Mouse (Mus musculus): ENCODE results near the gene Prdm11. TPM values are rescaled to one million over a fixed set of nuclear protein-coding genes. Genes with fewer than 3 reads are reported as not detected.

Prdm11 gene
- total RNA-seq, 2 experiments from 2014 or later = 59.3 to 65.4 TPM

DNA sequence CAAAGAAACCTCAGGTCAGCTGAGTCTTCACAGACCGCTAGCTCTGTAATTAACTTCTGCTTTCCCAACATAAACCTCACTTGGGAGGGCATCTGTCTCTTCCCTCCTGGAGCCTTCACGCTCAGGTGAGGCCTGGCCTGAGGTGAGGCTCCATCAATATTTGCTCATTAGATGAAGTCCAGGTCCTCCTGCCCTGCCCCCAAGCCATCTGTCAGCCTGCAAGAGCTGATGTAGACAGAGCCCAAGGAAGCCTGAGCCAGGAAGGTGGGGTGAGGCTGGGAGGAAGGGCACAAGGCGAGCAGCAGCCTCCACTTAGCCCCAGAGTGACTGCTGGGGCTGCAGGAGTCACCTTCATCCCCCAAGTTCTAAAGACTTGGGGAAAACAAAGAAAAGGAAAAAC is 110.5 kb downstream of the Prdm11 start:
- no peak for DNase-seq (ENCODE audit: low spot score in 2 of 2)

DNA sequence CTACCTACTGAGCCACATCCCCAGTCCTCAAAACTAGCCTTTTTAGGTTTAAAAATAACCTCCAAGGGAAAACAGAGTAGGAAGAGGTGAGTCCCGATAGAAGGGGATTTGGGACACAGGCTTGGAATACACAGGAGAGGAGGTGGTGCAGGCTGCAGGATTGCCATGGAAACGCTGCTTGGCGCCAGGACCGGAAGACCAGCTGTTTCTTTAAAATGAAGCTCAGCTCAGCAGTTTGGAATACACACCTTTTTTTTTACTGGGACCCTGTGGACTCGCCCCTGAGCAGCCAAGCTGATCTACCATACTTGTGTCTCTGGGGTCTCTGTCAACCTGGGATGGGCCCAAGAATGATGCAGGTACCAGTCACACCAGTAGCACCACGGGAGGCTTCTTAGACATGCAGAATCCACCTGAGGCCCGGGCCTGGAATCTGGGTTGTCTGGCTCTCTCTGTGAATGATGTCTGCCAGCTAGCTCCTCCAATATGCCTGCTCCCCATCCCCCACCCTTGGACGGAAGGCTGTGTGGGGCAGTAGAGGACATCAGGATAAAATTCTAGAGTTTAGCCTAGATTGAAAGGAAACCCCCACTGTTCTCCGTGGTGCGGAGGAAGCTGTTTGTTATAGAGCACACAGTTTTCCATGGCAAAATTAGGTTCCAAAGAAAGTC is 111.5 kb downstream of the Prdm11 start:
- DNase-seq (ENCODE audit: low spot score in 2 of 2) = no peak

DNA sequence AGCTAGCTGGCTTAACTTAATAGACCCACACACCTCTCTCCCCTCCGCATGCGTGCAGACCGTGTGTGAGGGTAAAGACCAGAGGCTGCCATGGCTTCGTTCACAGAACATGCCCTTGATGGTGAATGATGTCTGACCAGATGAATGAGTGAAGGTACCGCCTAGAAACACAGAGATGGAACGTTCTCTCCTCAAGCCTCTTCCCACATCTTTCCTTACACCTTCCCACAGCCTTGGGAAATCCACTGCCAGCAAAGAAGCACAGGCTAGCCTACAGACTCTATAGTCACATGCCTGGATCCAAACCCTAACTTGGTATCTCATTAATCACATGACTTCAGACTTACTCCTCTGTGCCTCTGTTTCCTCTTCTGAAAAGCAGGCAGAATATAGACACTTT is 112.6 kb downstream of the Prdm11 start:
- DNase-seq (ENCODE audit: low spot score in 2 of 2) = no peak

DNA sequence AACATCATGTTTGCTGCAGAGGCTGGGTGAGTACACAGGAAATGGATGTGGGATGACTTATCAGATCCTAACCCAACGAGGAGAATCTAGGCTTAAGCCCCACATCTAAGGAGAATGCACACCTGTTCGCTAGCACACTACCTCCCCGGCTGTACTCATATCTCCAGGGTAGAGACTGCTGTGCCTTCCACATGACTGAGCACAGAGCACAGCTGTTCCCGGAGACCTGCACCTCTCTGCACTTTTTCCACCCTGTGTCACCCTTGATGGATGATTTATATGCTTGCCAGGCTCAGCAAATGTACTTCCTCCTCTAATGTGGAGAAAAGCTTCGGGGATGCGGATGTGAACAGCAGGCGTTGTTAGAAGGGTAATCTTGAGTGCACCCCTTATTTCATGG is 114.9 kb downstream of the Prdm11 start:
- DNase-seq (ENCODE audit: low spot score in 2 of 2) = no peak

DNA sequence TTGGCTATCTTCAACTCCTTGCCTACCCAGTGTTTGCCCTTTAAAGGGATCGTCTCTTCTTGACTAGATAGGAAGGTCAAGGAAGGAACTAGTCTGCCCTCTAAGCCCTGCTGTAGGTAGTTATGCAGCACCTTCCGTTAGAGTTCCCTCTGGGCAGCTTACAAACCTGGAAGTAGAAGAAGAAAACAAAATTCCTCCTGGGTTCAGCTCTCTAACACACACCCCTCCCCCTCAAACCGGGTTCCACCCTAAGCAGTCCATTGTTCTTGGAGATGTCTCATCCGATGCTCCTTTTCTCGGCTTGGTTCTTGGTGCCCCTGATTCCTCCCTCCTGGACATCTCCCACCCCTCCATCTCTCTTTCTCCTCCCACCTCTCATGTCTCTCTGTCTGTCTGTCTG is 116.3 kb downstream of the Prdm11 start:
- no peak for DNase-seq (ENCODE audit: low spot score in 2 of 2)

DNA sequence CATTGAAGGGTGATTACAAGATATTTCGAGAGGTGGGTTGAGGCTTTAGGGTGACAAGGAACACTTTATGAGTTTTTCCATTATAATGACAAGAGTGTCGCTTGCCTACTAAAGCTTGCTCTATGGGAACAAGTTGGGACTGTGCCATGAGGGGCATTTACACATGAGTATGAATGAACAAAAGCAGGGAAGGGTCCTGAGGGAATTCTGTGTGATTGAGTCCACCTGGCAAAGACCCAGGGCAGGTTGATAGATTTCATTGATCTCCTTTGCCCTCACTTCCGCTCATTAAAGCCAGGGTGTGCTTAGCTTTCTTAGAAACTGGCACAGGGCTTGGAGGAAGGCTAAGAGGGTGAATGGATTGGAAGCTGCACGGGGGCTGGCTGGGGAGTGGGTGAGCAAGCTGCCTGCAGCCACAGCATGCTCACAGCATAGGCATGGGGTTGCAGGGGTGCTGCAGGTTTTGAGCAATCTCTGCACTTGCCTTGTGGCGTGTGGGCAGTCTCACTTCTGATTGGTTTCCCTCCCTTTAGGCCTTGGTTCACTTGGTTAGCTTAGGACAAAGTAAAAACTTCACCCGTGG is 121.2 kb downstream of the Prdm11 start:
- DNase-seq (ENCODE audit: low spot score in 2 of 2) = no peak

DNA sequence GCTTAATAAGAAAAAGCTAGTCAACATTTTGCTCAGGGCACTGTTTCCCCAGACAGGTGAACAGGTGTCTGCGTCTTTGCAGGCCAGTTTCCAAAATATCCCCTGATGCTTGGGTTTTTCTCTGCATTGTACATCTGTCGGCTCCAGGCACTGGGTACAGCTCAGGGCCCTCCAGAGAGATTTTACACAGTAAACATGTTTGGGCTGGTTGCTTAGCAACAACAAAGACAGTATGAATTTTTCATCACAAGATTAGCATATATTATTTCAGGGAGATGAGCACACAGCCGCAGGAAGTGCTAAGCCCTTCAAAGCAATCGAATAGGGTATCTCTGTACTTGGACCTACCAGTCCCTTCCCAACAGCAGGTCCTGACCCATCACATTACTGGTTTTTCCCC is 125.3 kb downstream of the Prdm11 start:
- no peak for DNase-seq (ENCODE audit: low spot score in 2 of 2)

DNA sequence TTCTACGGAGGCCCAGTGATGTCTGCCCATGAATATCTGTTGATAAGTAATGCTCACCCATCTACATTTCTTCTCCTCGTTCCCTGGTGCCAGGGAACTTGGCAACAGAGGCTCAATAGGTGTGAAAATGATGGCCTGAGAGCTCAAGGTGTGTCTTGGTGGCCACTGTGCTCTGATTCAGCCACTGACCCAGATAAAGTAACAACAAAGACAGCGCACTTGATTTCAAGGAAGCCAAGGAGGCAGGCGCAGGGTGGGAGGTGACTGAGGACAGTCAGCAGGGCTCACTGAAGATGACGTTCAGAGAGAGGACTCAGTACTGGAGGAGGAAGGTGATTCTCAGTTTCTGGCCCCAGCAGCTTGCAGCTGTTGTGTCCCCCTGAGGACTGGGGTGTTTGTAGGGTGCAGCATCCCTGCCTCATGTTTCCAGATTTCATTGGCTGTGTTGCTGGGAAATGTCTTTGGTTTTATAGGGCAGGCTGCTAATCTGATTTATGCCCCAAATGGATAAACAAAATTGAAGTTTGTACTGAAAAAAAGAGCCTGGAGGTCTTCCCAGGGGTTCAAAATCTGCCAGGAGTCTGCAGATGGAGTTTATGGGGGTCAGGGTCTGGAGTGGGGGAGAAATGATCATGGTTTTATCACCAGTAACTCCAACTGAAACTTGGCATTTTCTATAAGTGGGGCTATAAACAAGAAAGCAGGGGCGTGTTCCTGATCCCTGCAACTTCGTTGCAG is 128.4 kb downstream of the Prdm11 start:
- no peak for DNase-seq (ENCODE audit: low spot score in 2 of 2)

DNA sequence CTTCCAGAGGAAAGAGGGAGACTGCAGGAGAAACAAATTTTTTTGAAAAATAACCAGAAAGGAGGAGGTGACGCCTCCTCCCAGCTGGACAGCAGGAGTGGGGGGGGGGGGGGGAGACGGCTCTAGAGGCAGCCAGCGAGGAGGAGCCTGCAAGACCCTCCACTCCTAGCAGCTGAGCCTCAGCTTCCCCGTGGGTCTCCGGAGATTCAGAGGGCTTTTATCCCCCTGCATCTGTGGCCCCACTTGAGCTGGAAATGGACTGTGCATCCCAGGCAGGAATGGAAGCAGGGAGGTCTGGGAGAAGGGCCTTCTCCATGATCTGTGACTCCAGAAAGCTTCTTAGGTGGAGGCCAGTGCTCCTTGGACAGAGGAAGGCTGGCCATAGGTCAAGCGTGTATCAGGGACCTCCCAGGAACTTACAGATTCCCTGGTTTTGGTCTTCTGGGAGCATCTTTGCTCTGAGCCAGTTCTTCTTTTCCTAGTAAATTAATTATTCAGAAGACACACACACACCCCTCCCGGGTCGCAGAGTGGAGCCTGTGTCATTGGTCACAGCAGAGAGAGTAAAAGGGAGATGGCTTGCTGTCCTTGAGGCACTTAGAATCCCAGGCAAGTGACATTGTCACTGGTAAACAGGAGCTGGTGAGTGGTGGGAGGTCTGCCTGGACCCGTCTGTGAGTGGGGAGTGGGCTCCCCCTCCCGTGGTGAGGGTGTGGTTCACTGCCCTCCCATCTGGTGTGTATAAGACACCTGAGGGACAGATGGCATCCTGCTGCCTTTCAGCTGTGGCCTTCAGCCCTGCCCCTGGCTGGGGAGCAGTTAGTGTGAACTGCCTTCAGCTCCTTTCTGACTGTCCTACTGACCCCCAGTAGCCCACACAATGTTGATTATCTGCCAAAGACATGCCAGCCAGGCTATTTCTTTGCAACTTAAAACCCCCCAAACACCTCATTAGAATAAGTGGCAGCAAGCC is 130.0 kb downstream of the Prdm11 start:
- DNase-seq (ENCODE audit: low spot score in 2 of 2) = no peak

Other genes starting within 250 kb of the Prdm11 start
- 1 to 10 TPM; 1.1 to 3.9 TPM for gene Syt13, start 131.1 kb downstream of the Prdm11 start, total RNA-seq (2021)
- 100 to 1,000 TPM; 114 to 117 TPM for gene Trp53i11, start 141.4 kb upstream of the Prdm11 start, total RNA-seq (2021)